Mouse (Mus musculus) megakaryocyte, embryonic 14.5 days (primary cell): ENCODE measurements around the gene Tmem108. TPM values are rescaled to one million over a fixed set of nuclear protein-coding genes. Genes with fewer than 3 reads are reported as not detected.

Source experiments
- H3K27me3 ChIP-seq: replicated peaks from 2 replicates; pipeline ENCODE3; 2012; ENCODE audit warnings: inconsistent platforms
- H3K36me3 ChIP-seq: replicated peaks from 2 replicates; pipeline ENCODE3; 2012; ENCODE audit warnings: low read length, inconsistent platforms, mixed read lengths
- H3K4me1 ChIP-seq: 2 replicates; pipeline ENCODE4 v1.6.1; 2012; ENCODE audit warnings: inconsistent platforms
- H3K4me3 ChIP-seq: replicated peaks from 2 replicates; pipeline ENCODE3; 2012; ENCODE audit warnings: moderate library complexity, mild to moderate bottlenecking, inconsistent platforms
- H3K9me3 ChIP-seq: 2 replicates; pipeline ENCODE4 v1.6.1; 2012; ENCODE audit warnings: inconsistent platforms
- FLI1 ChIP-seq: IDR thresholded peaks from 2 replicates; pipeline ENCODE4 v1.6.1; 2012; ENCODE audit warnings: low read length, inconsistent platforms, mixed read lengths
- GATA1 ChIP-seq: IDR thresholded peaks from 3 replicates; pipeline ENCODE4 v1.6.1; 2012; ENCODE audit warnings: mixed read lengths, low read length, inconsistent platforms, borderline replicate concordance
- polyA plus RNA-seq: library from polyadenylated mRNA; stranded (reverse); fragments of >175 nt; gene quantifications from 2 replicates; pipeline ENCODE4 v1.2.3, GENCODE M21; 2012; ENCODE audit warnings: low replicate concordance; ENCODE audit not compliant: insufficient read depth

Gene Tmem108
- polyA plus RNA-seq, 1 experiment = 0.23 TPM

- no peaks in the 10 kb centered on the region for H3K9me3 ChIP-seq
- H3K27me3 ChIP-seq = no peaks in the 10 kb centered on the region
- no peak overlapping the region for H3K4me3 ChIP-seq
- no peaks in the 10 kb centered on the region for H3K4me1 ChIP-seq
- no peaks in the 10 kb centered on the region for H3K36me3 ChIP-seq
- TF ChIP-seq FLI1 (no peak), GATA1 (no peak)
Observed at GRCm38 (mm10) chr9:103570158-103570741, 191.4 kb downstream of the Tmem108 start.

GRCm38 (mm10) chr9:103568983-103569382 lies 192.7 kb downstream of the Tmem108 start:
- Histone ChIP-seq H3K27me3 (no peaks in the 10 kb centered on the region), H3K4me1 (no peaks in the 10 kb centered on the region), H3K9me3 (no peaks in the 10 kb centered on the region), H3K4me3 (no peak overlapping the region), H3K36me3 (no peaks in the 10 kb centered on the region)
- TF ChIP-seq FLI1 (no peak), GATA1 (no peak)

- H3K4me3 ChIP-seq = no peak overlapping the region
- TF ChIP-seq GATA1 (no peak), FLI1 (no peak)
- no peaks in the 10 kb centered on the region for H3K4me1 ChIP-seq
- peaks cover 16% of the 10 kb centered on the region for H3K9me3 ChIP-seq
- no peaks in the 10 kb centered on the region for H3K36me3 ChIP-seq
- H3K27me3 ChIP-seq = no peaks in the 10 kb centered on the region
Observed at GRCm38 (mm10) chr9:103565186-103565585, 196.5 kb downstream of the Tmem108 start.

GRCm38 (mm10) chr9:103563864-103564610 lies 197.6 kb downstream of the Tmem108 start:
- H3K36me3 ChIP-seq = no peaks in the 10 kb centered on the region
- H3K27me3 ChIP-seq = no peaks in the 10 kb centered on the region
- H3K4me3 ChIP-seq = no peak overlapping the region
- no peak for TF ChIP-seq GATA1
- no peak for TF ChIP-seq FLI1
- peaks cover 16% of the 10 kb centered on the region for H3K9me3 ChIP-seq
- no peaks in the 10 kb centered on the region for H3K4me1 ChIP-seq

DNA sequence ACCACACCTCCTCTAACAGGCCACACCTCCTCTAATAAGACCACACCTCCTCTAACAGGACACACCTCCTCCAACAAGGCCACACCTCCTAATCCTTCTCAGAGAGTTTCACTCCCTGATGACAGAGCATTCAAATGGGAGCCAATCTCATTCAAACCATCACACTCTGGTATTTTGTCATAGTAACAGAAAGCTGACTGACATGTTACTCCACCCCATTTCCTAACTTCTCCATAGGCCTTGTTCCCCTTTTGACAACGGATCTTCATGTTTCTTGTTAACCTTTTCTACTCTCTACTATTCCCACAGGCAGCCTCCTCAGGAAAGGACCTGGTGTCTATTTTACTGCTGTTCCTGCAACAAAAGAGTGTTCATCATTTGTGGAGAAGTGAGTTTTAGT lies 199.6 kb downstream of the Tmem108 start:
- no peak overlapping the region for H3K4me3 ChIP-seq
- H3K27me3 ChIP-seq = no peaks in the 10 kb centered on the region
- H3K36me3 ChIP-seq = no peaks in the 10 kb centered on the region
- H3K9me3 ChIP-seq = peaks cover 16% of the 10 kb centered on the region
- no peak for TF ChIP-seq FLI1
- TF ChIP-seq GATA1 = no peak
- H3K4me1 ChIP-seq = no peaks in the 10 kb centered on the region

- no peaks in the 10 kb centered on the region for H3K4me1 ChIP-seq
- no peak for TF ChIP-seq FLI1
- TF ChIP-seq GATA1 = no peak
- H3K36me3 ChIP-seq = no peaks in the 10 kb centered on the region
- no peaks in the 10 kb centered on the region for H3K27me3 ChIP-seq
- peaks cover 16% of the 10 kb centered on the region for H3K9me3 ChIP-seq
- H3K4me3 ChIP-seq = no peak overlapping the region
Observed at GRCm38 (mm10) chr9:103558741-103559140, 202.9 kb downstream of the Tmem108 start.

DNA sequence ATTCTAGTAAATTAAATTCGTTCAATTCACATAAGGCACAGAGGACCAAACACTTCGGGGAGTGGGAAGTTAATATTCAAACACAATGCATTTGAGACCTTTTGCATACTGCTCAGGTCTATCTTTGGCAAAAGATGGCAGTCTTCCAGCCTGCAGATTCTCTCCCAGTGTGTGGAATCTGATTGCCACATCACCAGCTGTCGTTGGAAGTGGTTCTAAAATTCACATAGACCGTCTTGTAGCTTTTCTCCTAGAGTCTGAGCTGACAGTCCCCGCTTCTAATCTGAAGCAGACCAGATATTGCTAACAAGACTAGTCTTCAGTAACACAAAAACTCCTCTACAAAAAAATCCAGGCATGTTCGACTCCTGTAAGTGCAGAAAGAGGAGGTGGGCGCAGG lies 203.4 kb downstream of the Tmem108 start:
- Histone ChIP-seq H3K27me3 (no peaks in the 10 kb centered on the region), H3K4me1 (no peaks in the 10 kb centered on the region), H3K36me3 (no peaks in the 10 kb centered on the region), H3K4me3 (no peak overlapping the region), H3K9me3 (peaks cover 16% of the 10 kb centered on the region)
- TF ChIP-seq GATA1 (no peak), FLI1 (no peak)

- H3K4me3 ChIP-seq = no peak overlapping the region
- TF ChIP-seq FLI1 = no peak
- TF ChIP-seq GATA1 = no peak
- no peaks in the 10 kb centered on the region for H3K4me1 ChIP-seq
- H3K9me3 ChIP-seq = peaks cover 12% of the 10 kb centered on the region
- H3K27me3 ChIP-seq = no peaks in the 10 kb centered on the region
- H3K36me3 ChIP-seq = no peaks in the 10 kb centered on the region
Observed at GRCm38 (mm10) chr9:103557085-103557484, 204.6 kb downstream of the Tmem108 start.

DNA sequence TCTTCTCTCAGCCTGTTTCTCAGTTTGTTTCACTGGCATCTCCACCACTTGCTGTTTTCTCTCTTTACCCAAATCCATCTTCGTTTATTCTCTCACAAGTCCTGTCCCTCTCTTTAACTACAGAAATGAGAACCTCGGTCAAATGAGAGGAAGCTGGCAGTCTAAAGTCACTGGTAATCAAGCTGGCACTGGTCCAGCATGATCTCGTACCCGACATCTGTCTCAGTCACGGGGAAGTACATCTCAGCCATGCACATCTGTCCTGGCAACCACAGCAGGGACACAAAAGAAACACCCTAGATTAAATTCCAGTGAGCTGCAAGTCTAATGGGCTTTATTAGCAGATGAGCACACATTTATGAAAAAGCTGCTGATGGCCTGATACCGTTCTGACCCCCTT lies 206.3 kb downstream of the Tmem108 start:
- Histone ChIP-seq H3K9me3 (no peaks in the 10 kb centered on the region), H3K36me3 (no peaks in the 10 kb centered on the region), H3K27me3 (no peaks in the 10 kb centered on the region), H3K4me1 (no peaks in the 10 kb centered on the region), H3K4me3 (no peak overlapping the region)
- TF ChIP-seq FLI1 = no peak
- no peak for TF ChIP-seq GATA1

- Histone ChIP-seq H3K27me3 (no peaks in the 10 kb centered on the region), H3K4me1 (no peaks in the 10 kb centered on the region), H3K9me3 (no peaks in the 10 kb centered on the region), H3K4me3 (no peak overlapping the region), H3K36me3 (no peaks in the 10 kb centered on the region)
- TF ChIP-seq GATA1 (no peak), FLI1 (no peak)
Observed at GRCm38 (mm10) chr9:103550661-103551248, 210.9 kb downstream of the Tmem108 start.

DNA sequence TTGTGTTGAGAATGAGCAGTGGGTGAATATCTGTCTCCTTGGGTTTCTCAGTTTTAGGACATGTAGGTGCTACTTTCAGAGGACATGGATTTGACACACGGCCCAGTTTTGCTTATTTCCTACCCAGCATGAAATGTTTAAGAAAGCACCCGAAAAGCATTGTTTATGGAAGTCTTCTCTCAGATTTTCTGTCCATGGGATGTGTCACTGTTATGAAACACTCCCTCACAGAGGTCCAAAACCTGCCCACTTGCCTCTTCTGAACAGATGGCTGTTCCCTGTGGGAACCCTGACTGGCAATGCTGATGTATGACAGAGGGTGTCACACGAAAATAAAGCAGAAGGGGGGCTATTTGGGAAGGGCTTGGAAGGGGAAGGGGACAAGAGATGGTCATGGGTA lies 212.5 kb downstream of the Tmem108 start:
- no peaks in the 10 kb centered on the region for H3K36me3 ChIP-seq
- TF ChIP-seq FLI1 = no peak
- TF ChIP-seq GATA1 = no peak
- H3K4me1 ChIP-seq = no peaks in the 10 kb centered on the region
- no peak overlapping the region for H3K4me3 ChIP-seq
- no peaks in the 10 kb centered on the region for H3K27me3 ChIP-seq
- no peaks in the 10 kb centered on the region for H3K9me3 ChIP-seq
